Mouse (Mus musculus): Measurements from ENCODE around the gene Nab2.
A peak's percentile ranks its signal among the peaks of the same experiment; 100 is the strongest.

Nab2 gene

DNA sequence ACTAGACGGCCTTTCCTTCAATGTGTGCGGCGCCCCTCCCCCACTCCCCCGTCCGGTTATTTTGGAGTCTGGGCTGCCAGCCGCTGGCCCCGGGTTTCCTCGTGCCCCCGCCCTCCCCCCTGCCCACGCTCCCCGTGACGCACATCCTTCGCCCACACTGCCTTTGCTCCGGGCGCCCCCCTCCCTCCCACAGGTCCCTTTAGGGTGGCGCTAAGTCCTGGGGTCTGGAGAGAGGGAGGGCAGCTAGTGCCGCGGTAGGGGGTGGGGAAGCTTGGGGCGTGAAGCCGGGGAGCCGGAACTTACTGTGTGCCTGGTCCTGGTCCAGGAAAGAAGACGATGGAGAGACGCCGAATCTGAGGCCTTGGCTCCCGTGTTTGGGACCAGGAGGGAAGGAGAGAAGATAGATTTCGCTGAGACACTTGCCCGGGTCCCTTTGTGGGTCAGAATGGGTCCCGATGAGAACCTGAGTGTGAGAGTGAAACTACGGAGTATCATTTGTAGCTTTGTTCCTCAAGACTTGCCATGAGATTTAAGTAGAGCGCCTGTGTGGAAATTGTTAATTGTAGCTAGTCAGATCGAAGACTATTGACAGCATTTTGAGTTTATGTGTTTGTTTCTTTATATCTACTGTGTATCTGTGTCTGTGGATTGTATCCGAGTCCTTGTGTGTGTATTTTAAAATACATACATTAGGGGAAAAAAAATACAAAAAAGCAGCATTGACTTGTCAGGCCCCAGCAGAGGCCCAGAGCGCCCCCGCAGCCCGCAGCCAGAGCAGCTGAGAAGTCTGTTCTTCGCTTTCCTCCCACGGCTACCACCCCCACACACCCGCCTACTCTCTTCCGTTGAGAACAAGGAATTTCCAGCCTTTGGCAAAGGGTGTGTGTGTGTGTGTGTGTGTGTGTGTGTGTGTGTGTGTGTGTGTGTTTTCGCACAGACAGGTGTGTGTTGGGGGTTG is at the start of gene Nab2:
TSS of gene Nab2 (minus strand) at position 476 of the 958 bp plus-strand sequence.
- DNase-seq (ENCODE audit: low spot score), result peak; percentile 85

DNA sequence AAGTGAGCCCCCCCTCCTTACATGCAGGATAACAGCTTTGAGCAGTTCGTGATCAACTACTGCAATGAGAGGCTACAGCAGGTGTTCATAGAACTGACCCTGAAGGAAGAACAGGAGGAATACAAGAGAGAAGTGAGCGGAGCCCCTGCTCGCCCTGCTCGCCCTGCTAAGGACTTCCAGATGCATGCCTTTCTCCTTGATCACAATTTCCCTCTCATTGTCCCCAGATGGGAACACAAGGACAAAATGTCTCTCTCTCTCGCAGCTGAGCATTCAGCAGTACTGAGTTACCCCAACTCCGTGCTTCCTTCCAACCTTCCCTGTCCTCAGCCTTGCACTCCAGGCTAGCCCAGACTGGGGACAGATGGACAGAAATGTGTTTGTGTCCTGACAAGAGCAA is 44.4 kb upstream of the Nab2 start:
- DNase-seq (ENCODE audit: low spot score), result no peak

DNA sequence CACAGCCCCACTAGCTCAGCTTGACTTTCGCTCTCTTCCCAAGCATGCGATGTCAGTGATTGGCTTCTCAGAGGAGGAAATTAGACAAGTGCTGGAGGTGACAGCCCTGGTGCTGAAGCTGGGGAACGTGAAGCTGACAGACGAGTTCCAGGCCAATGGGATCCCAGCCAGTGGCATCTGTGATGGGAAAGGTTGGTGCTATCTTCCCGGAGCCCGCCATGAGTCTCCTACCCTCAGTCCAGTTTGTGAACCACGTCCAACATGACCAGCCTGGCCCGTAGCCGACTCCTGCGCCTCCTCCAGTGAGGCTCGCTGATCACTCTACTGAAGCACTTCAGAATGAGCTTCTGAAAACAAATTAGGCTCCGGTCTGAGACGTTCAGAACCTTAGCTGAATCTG is 42.0 kb upstream of the Nab2 start:
- DNase-seq (ENCODE audit: low spot score), result no peak

DNA sequence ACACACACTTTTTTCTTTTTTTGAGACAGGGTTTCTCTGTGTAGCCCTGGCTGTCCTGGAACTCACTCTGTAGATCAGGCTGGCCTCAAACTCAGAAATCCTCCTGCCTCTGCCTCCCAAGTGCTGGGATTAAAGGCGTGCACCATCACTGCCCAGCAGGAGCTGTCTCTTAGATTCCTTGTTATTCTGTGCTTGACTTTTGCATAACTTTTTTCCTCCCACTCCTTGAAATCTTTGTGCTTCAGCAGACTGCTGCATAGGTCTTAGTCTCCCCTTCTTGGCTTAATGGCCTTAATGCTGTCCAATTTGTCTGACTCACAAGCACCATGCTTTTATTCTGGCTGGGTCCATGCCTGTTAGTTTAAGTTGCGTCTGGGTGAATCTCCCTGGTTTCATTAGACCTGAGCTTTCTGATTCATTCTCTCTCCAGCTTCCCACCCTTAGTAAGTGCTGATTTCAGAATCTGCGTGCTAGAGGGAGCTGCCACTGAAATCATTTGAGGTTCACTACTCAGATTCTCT is 40.5 kb upstream of the Nab2 start:
- DNase-seq (ENCODE audit: low spot score), result no peak

DNA sequence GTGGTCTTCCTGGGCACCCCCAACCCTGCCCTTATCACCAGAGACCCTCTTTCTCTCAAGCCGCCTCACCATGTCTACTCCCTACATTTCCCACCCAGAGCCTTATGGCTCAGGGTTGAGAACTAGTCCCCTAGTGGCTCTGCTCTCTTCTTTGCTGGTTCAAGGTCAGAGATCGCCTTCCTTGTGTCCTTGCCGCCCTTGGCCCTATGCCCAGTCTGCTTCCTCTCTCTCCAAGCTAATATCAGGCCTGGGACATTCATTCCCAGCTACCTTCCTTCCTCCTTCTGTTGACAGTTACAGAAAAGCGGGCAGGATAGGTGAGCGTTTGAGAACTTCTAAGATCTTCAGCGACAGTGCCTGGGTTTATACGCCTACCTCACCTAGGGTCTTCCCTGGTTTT is 39.4 kb upstream of the Nab2 start:
- DNase-seq (ENCODE audit: low spot score), result no peak

DNA sequence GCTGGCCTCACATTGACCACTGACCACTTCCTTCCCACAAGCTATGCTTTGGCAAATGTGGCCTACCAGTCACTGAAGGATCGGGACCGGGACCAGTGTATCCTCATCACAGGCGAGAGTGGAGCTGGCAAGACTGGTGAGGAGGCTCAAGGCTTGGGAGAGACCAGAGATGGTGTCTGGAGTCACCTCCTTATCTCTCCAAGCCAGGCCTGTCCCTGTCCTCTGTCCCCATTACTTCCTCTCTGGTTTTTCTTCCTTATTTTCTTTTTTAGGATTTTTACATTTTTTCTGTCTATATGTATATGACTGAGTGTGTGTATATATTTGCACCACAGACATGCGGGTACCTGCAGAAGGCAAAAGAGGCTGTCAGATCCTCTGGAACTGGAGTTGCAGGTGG is 37.4 kb upstream of the Nab2 start:
- DNase-seq (ENCODE audit: low spot score), result no peak

DNA sequence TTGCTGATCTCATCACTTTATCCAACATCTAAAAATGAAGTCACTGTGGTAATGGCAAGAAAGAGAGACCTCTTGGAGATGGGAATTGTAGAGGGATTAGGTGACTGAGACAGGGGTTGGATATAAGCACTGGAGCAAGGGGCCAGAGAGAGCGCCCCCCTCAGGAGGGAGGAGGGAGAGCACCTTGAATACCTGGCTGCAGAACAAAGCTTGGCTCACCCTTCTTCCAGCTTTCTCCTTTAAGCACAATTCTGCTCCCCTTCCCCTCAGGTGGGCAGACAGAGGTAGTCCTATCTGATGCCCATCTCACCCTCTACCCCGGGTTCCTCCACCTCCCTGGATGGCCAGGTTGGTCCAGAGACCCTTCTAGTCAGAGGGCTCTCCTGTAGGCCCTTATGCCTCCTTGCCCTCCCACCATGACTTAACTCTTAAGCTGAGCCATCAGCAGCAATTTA is 36.4 kb upstream of the Nab2 start, which contains the start of gene Myo1a:
TSS of gene Myo1a (plus strand) at position 405 of the 455 bp plus-strand sequence.
- no peak for DNase-seq (ENCODE audit: low spot score)

- DNase-seq (ENCODE audit: low spot score), result no peak
Measured at GRCm38 (mm10) chr10:127704293-127704692, 35.9 kb upstream of the Nab2 start.

DNA sequence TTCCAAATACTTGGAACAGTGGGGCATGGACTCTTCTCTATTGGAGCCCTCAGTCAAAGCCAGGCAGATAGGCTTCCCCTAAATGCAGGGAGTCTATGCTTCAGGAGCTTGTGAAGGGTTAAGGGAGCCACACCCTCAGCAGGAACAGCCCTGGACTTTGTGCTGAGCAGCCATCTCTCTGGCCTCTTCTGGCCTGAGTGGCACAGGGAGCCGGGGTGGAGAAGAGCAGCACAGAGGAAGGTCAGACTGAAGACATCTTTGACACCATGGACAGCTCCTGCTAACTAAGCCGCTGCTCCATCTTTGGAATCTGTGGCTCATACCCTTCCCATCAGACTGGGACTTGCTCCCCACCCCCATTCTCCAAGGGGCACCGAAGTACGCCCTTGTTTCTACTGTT is 34.9 kb upstream of the Nab2 start:
- DNase-seq (ENCODE audit: low spot score), result no peak

- no peak for DNase-seq (ENCODE audit: low spot score)
Measured at GRCm38 (mm10) chr10:127698966-127699365, 30.6 kb upstream of the Nab2 start.

DNA sequence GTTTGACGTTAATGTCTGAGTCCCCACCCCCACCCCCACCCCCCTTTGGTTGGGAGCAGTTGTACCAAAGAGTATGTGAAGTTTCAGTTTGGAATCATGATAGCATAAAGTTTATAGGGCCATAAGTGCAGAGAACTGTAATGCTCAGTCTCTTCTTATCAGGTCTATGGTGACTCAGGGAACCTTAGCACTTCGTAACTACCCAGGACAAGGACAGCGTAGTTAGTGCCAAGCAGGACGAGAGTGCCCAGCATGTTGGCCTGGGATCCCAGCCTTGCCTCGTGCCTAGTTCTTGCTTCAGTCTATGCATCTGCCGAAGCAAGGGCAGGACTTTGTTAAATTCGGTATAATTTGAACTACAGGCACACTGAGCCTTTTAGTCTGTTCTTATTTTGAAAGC is 27.4 kb upstream of the Nab2 start:
- DNase-seq (ENCODE audit: low spot score), result no peak

GRCm38 (mm10) chr10:127694636-127695035 is 26.3 kb upstream of the Nab2 start:
- DNase-seq (ENCODE audit: low spot score), result peak; percentile 30

- DNase-seq (ENCODE audit: low spot score), result no peak
Measured at GRCm38 (mm10) chr10:127691053-127691452, 22.7 kb upstream of the Nab2 start.

DNA sequence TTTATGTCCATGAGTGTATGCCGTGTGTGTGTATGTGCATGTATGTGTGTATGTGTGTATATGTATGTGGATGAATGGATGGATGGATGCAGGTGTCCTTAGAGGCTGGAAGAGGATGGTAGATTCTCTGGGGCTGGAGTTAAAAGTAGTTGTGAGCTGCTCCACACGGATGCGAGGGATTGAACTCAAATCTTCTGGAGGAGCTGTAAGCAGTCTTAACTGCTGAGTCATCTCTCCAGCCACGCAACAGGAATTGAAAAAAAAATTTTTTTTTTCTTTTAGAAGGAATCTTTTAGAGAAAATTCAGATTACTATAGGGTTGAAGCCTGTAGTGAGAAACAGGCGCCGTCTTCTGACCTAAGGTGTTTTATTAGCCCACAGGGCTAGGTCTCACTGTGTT is 14.5 kb upstream of the Nab2 start:
- no peak for DNase-seq (ENCODE audit: low spot score)

GRCm38 (mm10) chr10:127679881-127680280 is 11.5 kb upstream of the Nab2 start:
- DNase-seq (ENCODE audit: low spot score), result no peak

DNA sequence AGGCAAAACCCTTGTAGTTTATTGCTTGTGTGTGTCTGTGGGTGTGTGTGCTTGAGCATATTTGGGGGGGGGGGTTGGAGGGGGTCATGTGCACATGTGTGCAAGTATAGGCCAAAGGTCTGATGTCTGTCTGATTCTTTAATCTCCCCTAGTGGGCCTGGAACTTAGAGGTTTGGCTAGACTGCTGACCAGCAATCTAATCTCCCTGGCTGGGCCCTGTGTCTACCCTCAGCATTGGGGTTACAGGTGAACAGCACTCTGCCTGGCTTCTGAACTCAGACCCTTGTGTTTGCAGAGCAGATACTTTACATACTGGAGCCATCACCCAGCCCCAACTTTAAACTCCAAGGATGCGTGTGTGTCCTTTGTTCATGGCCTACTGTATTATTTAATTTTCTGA is 10.8 kb upstream of the Nab2 start:
- DNase-seq (ENCODE audit: low spot score), result no peak

DNA sequence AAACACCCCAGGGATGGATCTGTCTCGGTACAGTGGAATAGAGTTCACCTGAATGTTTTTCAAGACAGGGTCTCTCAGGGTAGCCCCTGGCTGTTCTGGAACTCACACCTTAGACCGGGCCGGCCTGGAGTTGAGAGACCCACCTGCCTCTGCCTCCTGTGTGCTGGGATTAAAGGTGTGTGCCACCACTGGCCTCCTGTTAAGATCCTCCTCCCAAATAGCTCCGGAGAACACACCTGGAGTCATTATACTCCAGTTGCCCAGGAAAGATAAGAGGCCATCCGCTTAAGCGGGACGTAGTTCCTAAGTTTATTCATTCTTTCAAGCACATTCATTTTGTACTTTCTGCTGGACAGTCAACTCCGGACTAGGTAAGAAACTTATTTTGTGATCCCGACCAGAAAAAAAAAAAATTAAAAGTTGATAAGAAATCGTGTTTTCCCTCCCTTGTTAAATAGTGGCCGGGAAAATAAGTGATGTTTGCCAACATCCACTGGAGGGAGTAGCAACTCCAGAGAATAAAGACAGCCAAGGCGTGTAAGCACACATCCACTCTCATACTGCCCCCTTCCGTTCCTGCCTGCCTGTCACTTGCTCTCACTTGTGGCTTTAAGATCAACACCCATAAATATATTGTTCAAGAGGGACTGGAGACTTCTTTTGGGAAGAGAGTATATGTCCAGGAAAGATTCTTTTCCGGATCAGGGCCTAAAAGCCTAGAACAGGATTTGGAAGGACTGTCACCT is 9.4 kb upstream of the Nab2 start:
- peak; percentile 81 for DNase-seq (ENCODE audit: low spot score)

DNA sequence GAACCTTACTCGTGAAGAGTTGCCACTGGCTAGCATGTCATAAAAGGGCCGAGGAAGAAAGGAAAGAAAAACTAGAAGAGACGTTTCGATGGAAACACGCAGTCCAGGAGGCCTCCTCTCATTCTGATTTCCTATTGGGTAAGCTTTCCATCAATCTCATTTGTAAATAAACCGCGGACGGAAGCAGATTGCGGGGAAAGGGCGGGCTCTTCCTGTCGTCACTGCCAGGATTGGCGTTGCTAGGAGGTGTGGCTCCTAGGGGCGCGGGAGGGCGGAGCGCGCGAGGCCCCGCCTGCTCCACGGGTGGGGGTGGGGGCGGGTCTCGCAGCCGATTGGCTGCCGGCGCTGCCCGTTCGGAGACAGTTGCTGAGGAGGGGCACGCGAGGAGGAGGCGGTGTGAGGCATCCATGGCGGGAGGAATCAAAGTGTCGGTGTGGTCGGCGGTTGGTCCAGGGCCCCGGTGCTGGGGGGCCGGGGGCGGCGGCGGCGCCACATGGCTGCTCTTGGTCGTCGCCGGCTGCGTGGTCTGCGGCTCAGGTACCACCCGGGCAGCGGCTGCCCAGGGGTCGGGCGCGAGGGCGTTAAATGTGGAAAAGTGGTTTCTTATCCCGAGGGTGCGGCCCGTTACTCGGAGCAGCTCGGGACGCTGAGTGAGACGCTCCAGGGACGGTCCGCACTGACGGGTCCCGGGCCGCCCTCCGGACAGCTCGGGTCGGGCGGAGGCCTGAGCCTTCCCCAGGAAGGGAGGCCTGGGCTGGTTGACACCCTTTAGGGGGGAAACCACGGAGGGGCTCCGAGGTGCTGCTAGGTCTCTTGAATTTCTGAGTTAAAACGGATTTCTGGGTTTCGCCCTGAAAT is 8.6 kb upstream of the Nab2 start:
- peak; percentile 97 for DNase-seq (ENCODE audit: low spot score)

DNA sequence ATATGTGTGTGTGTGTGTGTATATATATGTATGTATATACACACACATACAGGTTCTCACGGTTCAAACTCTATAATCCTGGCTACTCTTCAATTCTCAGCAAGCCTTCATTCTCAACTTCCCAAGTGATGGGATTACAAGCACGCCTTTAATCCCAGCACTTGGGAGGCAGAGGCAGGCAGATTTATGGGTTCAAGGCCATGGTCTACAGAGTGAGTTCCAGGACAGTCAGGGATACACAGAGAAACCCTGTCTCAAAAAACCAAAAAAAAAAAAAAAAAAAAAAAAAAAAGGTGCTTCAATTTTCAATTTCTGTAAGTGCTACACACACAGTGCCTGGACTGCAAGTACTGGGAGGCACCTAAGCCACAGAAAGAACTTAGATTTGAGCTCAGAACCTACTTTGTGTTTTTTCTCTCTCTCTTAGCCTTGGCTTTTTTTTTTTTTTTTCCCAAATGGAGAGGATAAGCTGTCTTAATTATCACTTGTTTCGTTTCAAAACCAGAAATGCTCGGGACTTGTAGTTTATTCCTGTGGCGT is 7.6 kb upstream of the Nab2 start:
- no peak for DNase-seq (ENCODE audit: low spot score)

DNA sequence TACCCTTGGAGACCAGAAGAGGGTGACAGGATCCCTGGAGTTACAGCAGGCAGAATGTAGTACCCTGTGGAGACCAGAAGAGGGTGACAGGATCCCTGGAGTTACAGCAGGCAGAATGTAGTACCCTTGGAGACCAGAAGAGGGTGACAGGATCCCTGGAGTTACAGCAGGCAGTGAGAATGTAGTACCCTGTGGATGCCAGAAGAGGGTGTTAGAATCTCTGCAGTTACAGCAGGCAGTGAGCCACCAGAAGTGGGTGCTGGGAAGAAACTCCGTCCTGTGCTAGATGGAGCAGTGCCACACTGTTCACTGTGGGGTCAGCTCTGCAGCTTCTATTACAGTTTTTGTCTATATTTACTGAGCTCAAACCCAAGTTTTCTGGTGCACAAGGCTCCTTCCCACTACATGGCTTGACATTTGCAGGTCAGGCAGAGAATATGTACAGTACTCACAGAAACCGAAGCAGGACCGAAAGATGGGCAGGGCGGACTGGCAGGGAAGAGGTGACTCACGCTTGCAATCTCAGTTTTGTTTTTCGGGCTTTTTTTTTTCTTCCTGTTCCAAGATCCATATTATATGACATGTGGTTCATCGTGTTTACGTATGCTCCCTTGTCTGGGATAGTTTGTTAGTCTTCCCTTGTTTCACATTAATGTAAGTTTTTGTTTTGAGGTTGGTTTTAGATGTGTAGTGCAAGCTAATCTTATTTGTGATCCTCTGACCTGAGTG is 6.6 kb upstream of the Nab2 start:
- peak; percentile 96 for DNase-seq (ENCODE audit: low spot score)

Measured in lung, postnatal 25 days (tissue).